Mouse (Mus musculus): Measurements from ENCODE around the gene Gldc.

- TF ChIP-seq CTCF (IDR thresholded peaks at IDR 0.05; ENCODE audit: borderline replicate concordance, insufficient read depth, low read length) = no peak
- no peak for TF ChIP-seq POLR2A (IDR thresholded peaks at IDR 0.05; ENCODE audit: low read depth, low read length)
Measured at GRCm38 (mm10) chr19:30160021-30160420, 15.2 kb downstream of the Gldc start.
